Mouse (Mus musculus) layer of hippocampus, postnatal 36 days (tissue): ENCODE measurements around the gene Igsf11. TPM values are rescaled to one million over a fixed set of nuclear protein-coding genes. Genes with fewer than 3 reads are reported as not detected.
"Not testable (repeated sequence)": the region's sequence is repeated elsewhere in the genome, so short reads cannot be mapped to it uniquely, and the experiment has no call there.

Experiments
- DNase-seq, 2 experiments: peaks; one replicate each; pipeline ENCODE4 v3.0.0; 2022
- total RNA-seq, 2 experiments: library from RNA; stranded (reverse); gene quantifications; 2 replicates each; pipeline ENCODE4 v1.2.3; 2021

The Igsf11 gene
- total RNA-seq, 2 experiments from 2014 or later, result 43.9 to 46.8 TPM

GRCm38 (mm10) chr16:38983850-38984249 lies 91.4 kb downstream of the Igsf11 start:
- not testable (repeated sequence) for DNase-seq

GRCm38 (mm10) chr16:38985411-38985810 lies 92.9 kb downstream of the Igsf11 start:
- no peak for DNase-seq

- DNase-seq, result no peak
Observed at GRCm38 (mm10) chr16:38986410-38986809, 93.9 kb downstream of the Igsf11 start.

- peak; percentile 47 to 57 for DNase-seq
Observed at GRCm38 (mm10) chr16:38993711-38994110, 101.2 kb downstream of the Igsf11 start.

GRCm38 (mm10) chr16:38998496-38999258 lies 106.2 kb downstream of the Igsf11 start:
- DNase-seq, result no peak

GRCm38 (mm10) chr16:38999298-38999697 lies 106.8 kb downstream of the Igsf11 start:
- DNase-seq, result no peak

- DNase-seq, result no peak
Observed at GRCm38 (mm10) chr16:39006978-39007377, 114.5 kb downstream of the Igsf11 start.

- DNase-seq, result peak; percentile 21 to 23
Observed at GRCm38 (mm10) chr16:39019449-39019848, 127.0 kb downstream of the Igsf11 start.

GRCm38 (mm10) chr16:39025989-39026736 lies 133.7 kb downstream of the Igsf11 start:
- DNase-seq, result no peak

- no peak for DNase-seq
Observed at GRCm38 (mm10) chr16:39031350-39031749, 138.9 kb downstream of the Igsf11 start.

- DNase-seq, result no peak
Observed at GRCm38 (mm10) chr16:39037257-39037656, 144.8 kb downstream of the Igsf11 start.

GRCm38 (mm10) chr16:39044381-39044780 lies 151.9 kb downstream of the Igsf11 start:
- no peak for DNase-seq

GRCm38 (mm10) chr16:39048889-39049288 lies 156.4 kb downstream of the Igsf11 start:
- peak; percentile 56 to 60 for DNase-seq

GRCm38 (mm10) chr16:39052971-39053370 lies 160.5 kb downstream of the Igsf11 start:
- DNase-seq, result peak; percentile 74 to 81

- DNase-seq, result no peak
Observed at GRCm38 (mm10) chr16:39053779-39054178, 161.3 kb downstream of the Igsf11 start.

- no peak for DNase-seq
Observed at GRCm38 (mm10) chr16:39056061-39056460, 163.6 kb downstream of the Igsf11 start.

GRCm38 (mm10) chr16:39056961-39057360 lies 164.5 kb downstream of the Igsf11 start:
- no peak for DNase-seq

- DNase-seq, result no peak
Observed at GRCm38 (mm10) chr16:39058869-39059268, 166.4 kb downstream of the Igsf11 start.

GRCm38 (mm10) chr16:39062596-39062995 lies 170.1 kb downstream of the Igsf11 start:
- DNase-seq, result no peak

GRCm38 (mm10) chr16:39065576-39065975 lies 173.1 kb downstream of the Igsf11 start:
- no peak for DNase-seq

GRCm38 (mm10) chr16:39071431-39071830 lies 179.0 kb downstream of the Igsf11 start:
- DNase-seq, result no peak
